Mouse (Mus musculus): ENCODE measurements around the gene Nme6. TPM values are rescaled to one million over a fixed set of nuclear protein-coding genes. Genes with fewer than 3 reads are reported as not detected.

Gene Nme6
- polyA plus RNA-seq, 2 experiments, result 50.5 to 57.8 TPM

DNA sequence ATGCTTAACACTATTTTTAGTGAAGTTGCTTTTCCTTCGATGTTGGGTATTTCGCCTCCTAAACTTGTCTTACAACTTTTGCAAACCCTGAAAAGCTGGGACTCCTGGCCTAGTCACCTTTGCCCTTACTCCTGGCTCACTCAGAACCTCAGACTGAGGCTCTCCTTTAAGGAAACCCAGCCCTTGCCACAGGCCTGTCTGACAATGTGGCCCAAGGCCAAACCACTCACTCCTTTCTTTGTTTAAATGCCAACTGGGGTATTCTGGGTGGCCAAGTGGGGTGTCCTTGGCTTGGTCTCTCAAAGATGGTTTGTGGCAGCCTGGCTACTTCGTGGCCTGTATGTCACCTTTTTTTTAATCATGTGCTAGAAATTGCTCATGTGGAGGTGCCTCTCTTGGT lies 44.2 kb downstream of the Nme6 start:
- Histone ChIP-seq H3K27me3 (ENCODE audit: control insufficient read depth, insufficient read depth, low read length) (no peaks in the 10 kb centered on the region), H3K36me3 (ENCODE audit: control insufficient read depth, insufficient read depth, low read length) (peaks cover 41% of the 10 kb centered on the region), H3K27ac (replicated peaks; ENCODE audit: low read depth, low read length) (peak overlapping the region; percentile 89; the same call in 1 of the 2 replicates), H3K4me1 (ENCODE audit: control insufficient read depth, insufficient read depth, low read length) (peaks cover 10% of the 10 kb centered on the region; the same call in 1 of the 2 replicates), H3K9me3 (ENCODE audit: control insufficient read depth, low read length) (no peaks in the 10 kb centered on the region), H3K4me3 (replicated peaks; ENCODE audit: low read length) (peak overlapping the region; percentile 88), H3K9ac (ENCODE audit: low read depth, low read length, severe bottlenecking) (peak overlapping the region; percentile 94), H3K4me2 (replicated peaks; ENCODE audit: low read depth, low read length, severe bottlenecking) (peak overlapping the region; percentile 87)
- DNase-seq (ENCODE audit: low spot score), result no peak
- WGBS, result 3% methylated on average over 3 of the region's 3 CpGs
- no peak for TF ChIP-seq POLR2A (IDR thresholded peaks at IDR 0.05; ENCODE audit: borderline replicate concordance, extremely low read depth, insufficient read depth, insufficient read length)
- ATAC-seq (ENCODE audit: low FRiP score, low read depth), result no peak

- Histone ChIP-seq H3K4me2 (replicated peaks; ENCODE audit: low read depth, low read length, severe bottlenecking) (peak overlapping the region; percentile 87), H3K4me3 (replicated peaks; ENCODE audit: low read length) (peak overlapping the region; percentile 88), H3K4me1 (ENCODE audit: control insufficient read depth, insufficient read depth, low read length) (peaks cover 10% of the 10 kb centered on the region; the same call in 1 of the 2 replicates), H3K27me3 (ENCODE audit: control insufficient read depth, insufficient read depth, low read length) (no peaks in the 10 kb centered on the region), H3K9me3 (ENCODE audit: control insufficient read depth, low read length) (no peaks in the 10 kb centered on the region), H3K9ac (ENCODE audit: low read depth, low read length, severe bottlenecking) (no peak overlapping the region; the same call in 1 of the 2 replicates), H3K27ac (replicated peaks; ENCODE audit: low read depth, low read length) (no peak overlapping the region), H3K36me3 (ENCODE audit: control insufficient read depth, insufficient read depth, low read length) (peaks cover 50% of the 10 kb centered on the region)
- ATAC-seq (ENCODE audit: low FRiP score, low read depth), result no peak
- WGBS, result 79% methylated on average over 5 of the region's 5 CpGs
- DNase-seq (ENCODE audit: low spot score), result no peak
- TF ChIP-seq POLR2A (IDR thresholded peaks at IDR 0.05; ENCODE audit: borderline replicate concordance, extremely low read depth, insufficient read depth, insufficient read length), result no peak
These were observed 45.1 kb downstream of the Nme6 start for GRCm38 (mm10) chr9:109877666-109878065.

GRCm38 (mm10) chr9:109879305-109879704 lies 46.8 kb downstream of the Nme6 start:
- WGBS, result 93% methylated on average over 1 of the region's 1 CpGs
- no peak for ATAC-seq (ENCODE audit: low FRiP score, low read depth)
- no peak for TF ChIP-seq POLR2A (IDR thresholded peaks at IDR 0.05; ENCODE audit: borderline replicate concordance, extremely low read depth, insufficient read depth, insufficient read length)
- Histone ChIP-seq H3K36me3 (ENCODE audit: control insufficient read depth, insufficient read depth, low read length) (peaks cover 67% of the 10 kb centered on the region), H3K9me3 (ENCODE audit: control insufficient read depth, low read length) (no peaks in the 10 kb centered on the region), H3K4me1 (ENCODE audit: control insufficient read depth, insufficient read depth, low read length) (peaks cover 10% of the 10 kb centered on the region; the same call in 1 of the 2 replicates), H3K4me2 (replicated peaks; ENCODE audit: low read depth, low read length, severe bottlenecking) (no peak overlapping the region), H3K4me3 (replicated peaks; ENCODE audit: low read length) (no peak overlapping the region), H3K27ac (replicated peaks; ENCODE audit: low read depth, low read length) (no peak overlapping the region), H3K9ac (ENCODE audit: low read depth, low read length, severe bottlenecking) (no peak overlapping the region), H3K27me3 (ENCODE audit: control insufficient read depth, insufficient read depth, low read length) (no peaks in the 10 kb centered on the region)
- no peak for DNase-seq (ENCODE audit: low spot score)

- DNase-seq (ENCODE audit: low spot score) (no peak), ATAC-seq (ENCODE audit: low FRiP score, low read depth) (no peak)
- Histone ChIP-seq H3K27me3 (ENCODE audit: control insufficient read depth, insufficient read depth, low read length) (no peaks in the 10 kb centered on the region), H3K9ac (ENCODE audit: low read depth, low read length, severe bottlenecking) (no peak overlapping the region), H3K36me3 (ENCODE audit: control insufficient read depth, insufficient read depth, low read length) (peaks cover 98% of the 10 kb centered on the region), H3K4me2 (replicated peaks; ENCODE audit: low read depth, low read length, severe bottlenecking) (no peak overlapping the region), H3K4me1 (ENCODE audit: control insufficient read depth, insufficient read depth, low read length) (no peaks in the 10 kb centered on the region), H3K9me3 (ENCODE audit: control insufficient read depth, low read length) (no peaks in the 10 kb centered on the region), H3K4me3 (replicated peaks; ENCODE audit: low read length) (no peak overlapping the region), H3K27ac (replicated peaks; ENCODE audit: low read depth, low read length) (no peak overlapping the region)
- 87% methylated on average over 4 of the region's 4 CpGs for WGBS
- TF ChIP-seq POLR2A (IDR thresholded peaks at IDR 0.05; ENCODE audit: borderline replicate concordance, extremely low read depth, insufficient read depth, insufficient read length), result no peak
These were observed 53.7 kb downstream of the Nme6 start for GRCm38 (mm10) chr9:109886259-109886658.

DNA sequence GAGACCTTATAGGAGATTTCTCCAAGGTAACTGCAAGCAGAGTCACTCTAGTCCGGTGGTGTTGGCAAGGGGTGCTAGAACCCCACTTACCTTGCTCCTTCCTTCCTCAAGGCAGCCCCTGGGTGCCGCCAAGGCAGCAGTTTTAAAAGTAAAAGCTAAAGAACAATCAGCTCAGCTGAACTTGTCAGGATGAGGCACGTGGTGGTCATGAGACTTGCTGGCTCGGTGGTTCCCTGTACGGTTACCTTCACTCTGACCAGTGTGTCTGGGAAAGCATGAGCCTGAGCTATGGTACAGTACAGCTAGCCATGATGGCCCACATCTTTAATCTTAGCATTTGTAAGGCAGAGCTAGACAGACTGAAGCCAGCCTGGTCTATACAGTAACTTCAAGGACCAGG lies 54.8 kb downstream of the Nme6 start:
- TF ChIP-seq POLR2A (IDR thresholded peaks at IDR 0.05; ENCODE audit: borderline replicate concordance, extremely low read depth, insufficient read depth, insufficient read length), result no peak
- DNase-seq (ENCODE audit: low spot score), result no peak
- H3K9ac ChIP-seq (ENCODE audit: low read depth, low read length, severe bottlenecking), result no peak overlapping the region
- WGBS, result 88% methylated on average over 5 of the region's 5 CpGs
- no peak overlapping the region for H3K27ac ChIP-seq (replicated peaks; ENCODE audit: low read depth, low read length)
- H3K9me3 ChIP-seq (ENCODE audit: control insufficient read depth, low read length), result no peaks in the 10 kb centered on the region
- no peaks in the 10 kb centered on the region for H3K4me1 ChIP-seq (ENCODE audit: control insufficient read depth, insufficient read depth, low read length)
- H3K4me2 ChIP-seq (replicated peaks; ENCODE audit: low read depth, low read length, severe bottlenecking), result no peak overlapping the region
- H3K36me3 ChIP-seq (ENCODE audit: control insufficient read depth, insufficient read depth, low read length), result peaks cover 99% of the 10 kb centered on the region
- ATAC-seq (ENCODE audit: low FRiP score, low read depth), result no peak
- no peak overlapping the region for H3K4me3 ChIP-seq (replicated peaks; ENCODE audit: low read length)
- no peaks in the 10 kb centered on the region for H3K27me3 ChIP-seq (ENCODE audit: control insufficient read depth, insufficient read depth, low read length)

DNA sequence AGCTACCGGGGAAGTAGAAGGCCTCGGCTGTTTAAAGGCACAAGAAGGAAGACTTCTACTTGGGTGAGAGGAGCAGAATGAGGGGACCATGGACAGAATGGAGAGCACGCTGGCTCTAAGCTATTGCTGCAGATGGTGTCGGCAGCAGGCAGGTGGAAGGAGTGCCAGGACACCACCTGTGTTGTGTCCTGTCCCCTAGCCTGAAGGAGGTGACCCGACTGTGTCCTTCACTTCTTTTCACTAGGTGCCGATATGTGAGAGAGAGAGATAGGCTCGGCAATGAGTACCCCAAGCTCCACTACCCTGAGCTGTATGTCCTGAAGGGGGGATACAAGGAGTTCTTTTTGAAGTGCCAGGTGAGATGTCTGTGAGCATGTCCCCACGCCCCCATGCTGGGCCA lies 59.0 kb downstream of the Nme6 start:
- Histone ChIP-seq H3K9ac (ENCODE audit: low read depth, low read length, severe bottlenecking) (no peak overlapping the region), H3K9me3 (ENCODE audit: control insufficient read depth, low read length) (no peaks in the 10 kb centered on the region), H3K27me3 (ENCODE audit: control insufficient read depth, insufficient read depth, low read length) (no peaks in the 10 kb centered on the region), H3K4me1 (ENCODE audit: control insufficient read depth, insufficient read depth, low read length) (0 out of 2 replicates have a peak, but pooled peaks cover 3% of the 10 kb centered on the region), H3K36me3 (ENCODE audit: control insufficient read depth, insufficient read depth, low read length) (peaks cover 81% of the 10 kb centered on the region), H3K27ac (replicated peaks; ENCODE audit: low read depth, low read length) (no peak overlapping the region), H3K4me2 (replicated peaks; ENCODE audit: low read depth, low read length, severe bottlenecking) (no peak overlapping the region), H3K4me3 (replicated peaks; ENCODE audit: low read length) (no peak overlapping the region)
- no peak for TF ChIP-seq POLR2A (IDR thresholded peaks at IDR 0.05; ENCODE audit: borderline replicate concordance, extremely low read depth, insufficient read depth, insufficient read length)
- DNase-seq (ENCODE audit: low spot score), result no peak
- ATAC-seq (ENCODE audit: low FRiP score, low read depth), result no peak
- 90% methylated on average over 8 of the region's 8 CpGs for WGBS

Small RNA genes lying within 50 kb of the gene (microRNA-seq; reads per million reads assigned to microRNA genes)
- 0.92 reads per million for gene Mir7089

Other genes with a start within 250 kb of the Nme6 start
- not detected in 2 replicates for gene Fbxw24, start 206.7 kb upstream of the Nme6 start, polyA plus RNA-seq (2012; rRNA removed)
- not detected in 2 replicates for gene Fbxw24, start 206.7 kb upstream of the Nme6 start, polyA plus RNA-seq (2014; fragmentation: Nextera tagmentation; extraction: Ambion mirVana)
- gene Fbxw25, start 168.1 kb upstream of the Nme6 start, polyA plus RNA-seq (2012; rRNA removed), result not detected in 2 replicates
- gene Fbxw25, start 168.1 kb upstream of the Nme6 start, polyA plus RNA-seq (2014; fragmentation: Nextera tagmentation; extraction: Ambion mirVana), result not detected in 2 replicates
- gene Fbxw18, start 130.0 kb upstream of the Nme6 start, polyA plus RNA-seq (2012; rRNA removed), result 0.04 TPM in 1 of 2 replicates, not detected in the other
- 0.12 TPM in 1 of 2 replicates, not detected in the other for gene Fbxw18, start 130.0 kb upstream of the Nme6 start, polyA plus RNA-seq (2014; fragmentation: Nextera tagmentation; extraction: Ambion mirVana)
- not detected in 2 replicates for gene Fbxw26, start 86.7 kb upstream of the Nme6 start, polyA plus RNA-seq (2012; rRNA removed)
- not detected in 2 replicates for gene Fbxw26, start 86.7 kb upstream of the Nme6 start, polyA plus RNA-seq (2014; fragmentation: Nextera tagmentation; extraction: Ambion mirVana)
- not detected in 2 replicates for gene Fbxw27, start 42.1 kb upstream of the Nme6 start, polyA plus RNA-seq (2012; rRNA removed)
- gene Fbxw27, start 42.1 kb upstream of the Nme6 start, polyA plus RNA-seq (2014; fragmentation: Nextera tagmentation; extraction: Ambion mirVana), result not detected in 2 replicates
- 0.09 and 0.28 TPM in 2 replicates for gene Spink8, start 20.5 kb upstream of the Nme6 start, polyA plus RNA-seq (2012; rRNA removed)
- gene Spink8, start 20.5 kb upstream of the Nme6 start, polyA plus RNA-seq (2014; fragmentation: Nextera tagmentation; extraction: Ambion mirVana), result 1.1 and 1.3 TPM in 2 replicates
- gene Camp, start 16.9 kb downstream of the Nme6 start, polyA plus RNA-seq (2012; rRNA removed), result 1.2 and 5.9 TPM in 2 replicates
- gene Camp, start 16.9 kb downstream of the Nme6 start, polyA plus RNA-seq (2014; fragmentation: Nextera tagmentation; extraction: Ambion mirVana), result 1.4 and 4.8 TPM in 2 replicates
- 24.8 and 26.1 TPM in 2 replicates for gene Cdc25a, start 42.8 kb downstream of the Nme6 start, polyA plus RNA-seq (2012; rRNA removed)
- gene Cdc25a, start 42.8 kb downstream of the Nme6 start, polyA plus RNA-seq (2014; fragmentation: Nextera tagmentation; extraction: Ambion mirVana), result 26.8 and 29.4 TPM in 2 replicates
- gene Map4, start 98.7 kb downstream of the Nme6 start, polyA plus RNA-seq (2012; rRNA removed), result 161 and 220 TPM in 2 replicates
- 76.1 and 76.6 TPM in 2 replicates for gene Map4, start 98.7 kb downstream of the Nme6 start, polyA plus RNA-seq (2014; fragmentation: Nextera tagmentation; extraction: Ambion mirVana)

Measured in limb, embryonic 14.5 days (tissue).